Mouse (Mus musculus) hindbrain, embryonic 14.5 days (tissue): ENCODE data around the gene Fam198a. TPM values are rescaled to one million over a fixed set of nuclear protein-coding genes. Genes with fewer than 3 reads are reported as not detected.
"Not testable (repeated sequence)": the region's sequence is repeated elsewhere in the genome, so short reads cannot be mapped to it uniquely, and the experiment has no call there.

Experiments
- ATAC-seq: fragments of 200-750 bp; cut with Nextera tagmentation; 2 replicates; pipeline ENCODE4 v1.8.0; 2017; ENCODE audit warnings: moderate number of reproducible peaks, mild to moderate bottlenecking, moderate TSS enrichment, moderate library complexity; ENCODE audit not compliant: low FRiP score
- DNase-seq: peaks from one replicate; pipeline ENCODE4 v3.0.0-alpha.2; 2015; ENCODE audit warnings: low spot score
- H3K27ac ChIP-seq: fragments of 300-500 bp; sonication (generic); 2 replicates; pipeline ENCODE4 v1.5.1; 2014; ENCODE audit warnings: mild to moderate bottlenecking, moderate library complexity
- H3K27me3 ChIP-seq: fragments of 300-500 bp; sonication (generic); 2 replicates; pipeline ENCODE4 v1.6.1; 2014; ENCODE audit warnings: mild to moderate bottlenecking, low read length, mixed read lengths; ENCODE audit not compliant: control insufficient read depth, insufficient read depth
- H3K36me3 ChIP-seq: fragments of 300-500 bp; sonication (generic); replicated peaks from 2 replicates; pipeline ENCODE4 v1.6.1; 2014; ENCODE audit not compliant: control insufficient read depth, insufficient read depth
- H3K4me1 ChIP-seq: fragments of 300-500 bp; sonication (generic); replicated peaks from 2 replicates; pipeline ENCODE4 v1.6.1; 2014; ENCODE audit warnings: antibody characterized with exemption, low read length, mixed read lengths; ENCODE audit not compliant: control insufficient read depth, insufficient read depth
- H3K4me2 ChIP-seq: fragments of 300-500 bp; sonication (generic); replicated peaks from 2 replicates; pipeline ENCODE4 v1.6.1; 2014; ENCODE audit warnings: mild to moderate bottlenecking, moderate library complexity
- H3K4me3 ChIP-seq: fragments of 300-500 bp; sonication (generic); replicated peaks from 2 replicates; pipeline ENCODE4 v1.5.1; 2014; ENCODE audit warnings: mild to moderate bottlenecking, low read length
- H3K9ac ChIP-seq: fragments of 300-500 bp; sonication (generic); 2 replicates; pipeline ENCODE4 v1.6.1; 2014
- H3K9me3 ChIP-seq: fragments of 300-500 bp; sonication (generic); 2 replicates; pipeline ENCODE4 v1.6.1; 2016; ENCODE audit warnings: low read length; ENCODE audit not compliant: control insufficient read depth
- WGBS: fragments of 180-500 bp; shearing (Covaris S2); extraction: QIAGEN DNeasy Blood & Tissue Kit; methylation state at CpG from one replicate; pipeline ENCODE4 v1.1.7; 2014; 5-methylcytosine and 5-hydroxymethylcytosine counted together
- polyA plus RNA-seq: library from polyadenylated mRNA; unstranded; fragments of >200 nt; fragmentation: Nextera tagmentation; extraction: Ambion mirVana; gene quantifications from 2 replicates; pipeline ENCODE4 v1.2.1, GENCODE M21; 2014

Fam198a gene
- polyA plus RNA-seq, 1 experiment from 2014 or later, result 1.7 TPM

GRCm38 (mm10) chr9:122020321-122020720 lies 69.5 kb downstream of the Fam198a start:
- WGBS, result 84% methylated on average over 4 of the region's 4 CpGs
- Histone ChIP-seq H3K9me3 (no peaks in the 10 kb centered on the region), H3K27me3 (no peaks in the 10 kb centered on the region), H3K9ac (no peak overlapping the region), H3K36me3 (no peaks in the 10 kb centered on the region), H3K27ac (no peak overlapping the region), H3K4me3 (no peak overlapping the region), H3K4me2 (no peak overlapping the region), H3K4me1 (peaks cover 9% of the 10 kb centered on the region)
- DNase-seq (no peak), ATAC-seq (no peak)

- not testable (repeated sequence) for H3K36me3 ChIP-seq, H3K4me2 ChIP-seq, H3K27ac ChIP-seq, DNase-seq, H3K4me3 ChIP-seq, ATAC-seq, H3K4me1 ChIP-seq, H3K9me3 ChIP-seq, H3K9ac ChIP-seq, H3K27me3 ChIP-seq
- 93% methylated on average over 4 of the region's 4 CpGs for WGBS
These were observed 70.4 kb downstream of the Fam198a start for GRCm38 (mm10) chr9:122021171-122021570.

- H3K9me3 ChIP-seq, result no peaks in the 10 kb centered on the region
- H3K36me3 ChIP-seq, result no peaks in the 10 kb centered on the region
- ATAC-seq (no peak), DNase-seq (no peak)
- no peak overlapping the region for H3K4me2 ChIP-seq
- no peak overlapping the region for H3K4me3 ChIP-seq
- H3K4me1 ChIP-seq, result peaks cover 9% of the 10 kb centered on the region
- no peak overlapping the region for H3K9ac ChIP-seq
- H3K27me3 ChIP-seq, result no peaks in the 10 kb centered on the region
- no peak overlapping the region for H3K27ac ChIP-seq
- 96% methylated on average over 5 of the region's 5 CpGs for WGBS
These were observed 70.8 kb downstream of the Fam198a start for GRCm38 (mm10) chr9:122021581-122021980.

- 67% methylated on average over 9 of the region's 9 CpGs for WGBS
- no peak overlapping the region for H3K4me3 ChIP-seq
- H3K4me2 ChIP-seq, result no peak overlapping the region
- no peaks in the 10 kb centered on the region for H3K9me3 ChIP-seq
- H3K4me1 ChIP-seq, result peaks cover 9% of the 10 kb centered on the region
- H3K36me3 ChIP-seq, result no peaks in the 10 kb centered on the region
- no peak overlapping the region for H3K27ac ChIP-seq
- H3K27me3 ChIP-seq, result no peaks in the 10 kb centered on the region
- DNase-seq (no peak), ATAC-seq (no peak)
- H3K9ac ChIP-seq, result no peak overlapping the region
These were observed 72.0 kb downstream of the Fam198a start for GRCm38 (mm10) chr9:122022776-122023175.

- DNase-seq (no peak), ATAC-seq (no peak)
- no peak overlapping the region for H3K4me3 ChIP-seq
- no peaks in the 10 kb centered on the region for H3K9me3 ChIP-seq
- no peaks in the 10 kb centered on the region for H3K27me3 ChIP-seq
- H3K36me3 ChIP-seq, result no peaks in the 10 kb centered on the region
- 83% methylated on average over 5 of the region's 5 CpGs for WGBS
- H3K27ac ChIP-seq, result no peak overlapping the region
- no peak overlapping the region for H3K4me2 ChIP-seq
- peaks cover 8% of the 10 kb centered on the region for H3K4me1 ChIP-seq
- no peak overlapping the region for H3K9ac ChIP-seq
These were observed 73.1 kb downstream of the Fam198a start for GRCm38 (mm10) chr9:122023873-122024272.

GRCm38 (mm10) chr9:122024419-122024818 lies 73.6 kb downstream of the Fam198a start:
- no peak for ATAC-seq
- Histone ChIP-seq H3K9me3 (no peaks in the 10 kb centered on the region), H3K36me3 (no peaks in the 10 kb centered on the region), H3K4me2 (no peak overlapping the region), H3K4me1 (peaks cover 2% of the 10 kb centered on the region), H3K4me3 (no peak overlapping the region), H3K9ac (no peak overlapping the region), H3K27me3 (no peaks in the 10 kb centered on the region), H3K27ac (no peak overlapping the region)
- 92% methylated on average over 6 of the region's 6 CpGs for WGBS
- DNase-seq, result no peak

GRCm38 (mm10) chr9:122025855-122026590 lies 75.2 kb downstream of the Fam198a start:
- H3K27ac ChIP-seq, result no peak overlapping the region
- peaks cover 6% of the 10 kb centered on the region; the same call in 1 of the 2 replicates for H3K4me1 ChIP-seq
- no peaks in the 10 kb centered on the region for H3K9me3 ChIP-seq
- no peak overlapping the region for H3K4me3 ChIP-seq
- no peaks in the 10 kb centered on the region for H3K27me3 ChIP-seq
- DNase-seq, result no peak
- 61% methylated on average over 7 of the region's 7 CpGs for WGBS
- no peak for ATAC-seq
- H3K36me3 ChIP-seq, result no peaks in the 10 kb centered on the region
- no peak overlapping the region for H3K4me2 ChIP-seq
- no peak overlapping the region for H3K9ac ChIP-seq

- ATAC-seq (0 out of 2 replicates have a peak, but pooled peaks have one; percentile 42), DNase-seq (no peak)
- Histone ChIP-seq H3K4me1 (peaks cover 6% of the 10 kb centered on the region; the same call in 1 of the 2 replicates), H3K27ac (no peak overlapping the region), H3K4me2 (no peak overlapping the region), H3K4me3 (no peak overlapping the region), H3K9ac (no peak overlapping the region), H3K36me3 (no peaks in the 10 kb centered on the region), H3K27me3 (no peaks in the 10 kb centered on the region), H3K9me3 (no peaks in the 10 kb centered on the region)
- WGBS, result 61% methylated on average over 6 of the region's 6 CpGs
These were observed 76.5 kb downstream of the Fam198a start for GRCm38 (mm10) chr9:122027081-122027913.

GRCm38 (mm10) chr9:122027914-122028745 lies 77.3 kb downstream of the Fam198a start:
- Histone ChIP-seq H3K9ac (no peak overlapping the region), H3K9me3 (no peaks in the 10 kb centered on the region), H3K27me3 (no peaks in the 10 kb centered on the region), H3K36me3 (no peaks in the 10 kb centered on the region), H3K4me2 (no peak overlapping the region), H3K27ac (peak overlapping the region; percentile 33; the same call in 1 of the 2 replicates), H3K4me3 (no peak overlapping the region), H3K4me1 (peaks cover 6% of the 10 kb centered on the region; the same call in 1 of the 2 replicates)
- WGBS, result 82% methylated on average over 11 of the region's 11 CpGs
- no peak for DNase-seq
- no peak for ATAC-seq
